Mouse (Mus musculus): ENCODE data around the gene Tmem141. TPM values are rescaled to one million over a fixed set of nuclear protein-coding genes. Genes with fewer than 3 reads are reported as not detected.

Gene Tmem141
- polyA plus RNA-seq, 1 experiment = 34.8 TPM

DNA sequence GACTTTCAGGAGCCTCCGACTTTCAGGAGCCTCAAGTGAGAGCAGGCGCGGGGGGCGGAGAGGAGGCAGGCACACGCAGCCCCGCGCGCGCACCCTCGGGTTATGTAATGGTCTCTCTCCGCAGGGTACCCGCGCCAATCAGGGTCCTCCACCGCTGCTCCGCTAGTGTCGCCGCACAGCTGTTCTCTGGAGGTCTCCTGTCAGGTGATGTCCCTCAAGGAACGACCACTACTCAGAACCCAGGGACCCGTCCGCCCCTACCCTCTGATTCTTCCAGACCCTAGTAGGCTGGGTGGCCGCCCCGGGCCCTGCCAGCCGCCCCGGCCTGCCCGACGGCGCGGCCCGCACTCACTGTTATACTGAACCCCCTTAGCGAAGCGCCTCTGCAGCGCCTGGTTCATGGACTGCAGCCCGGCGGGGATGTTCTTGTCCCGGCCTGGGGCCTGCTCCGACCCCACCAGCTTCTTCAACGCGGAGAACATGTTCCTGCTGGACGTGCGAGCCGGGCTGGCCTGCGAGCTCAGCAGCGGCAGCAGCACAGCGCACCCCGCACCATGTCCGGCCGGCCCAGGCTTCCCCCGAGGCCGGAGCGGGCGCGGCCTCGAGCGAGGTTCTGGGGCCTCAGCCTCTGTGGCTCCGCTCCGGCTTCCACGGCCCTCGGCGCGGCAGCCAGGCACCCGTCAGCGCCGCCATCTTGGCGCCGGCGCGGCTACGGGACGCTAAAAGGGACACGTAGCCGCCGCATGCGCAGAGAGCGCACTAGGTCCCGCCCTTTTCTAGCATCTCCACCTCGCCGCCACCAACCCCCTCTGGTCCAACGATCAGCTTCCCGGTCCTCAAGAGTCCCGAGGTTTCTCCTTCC is 13.8 kb downstream of the Tmem141 start, which contains the start of gene Rabl6:
Gene Rabl6, minus strand, starts transcription at position 761 of the 862 bp plus-strand sequence.
- TF ChIP-seq POLR2A (IDR thresholded peaks at IDR 0.05; ENCODE audit: borderline replicate concordance, extremely low read depth, insufficient read depth, insufficient read length, poor library complexity, severe bottlenecking) = peak; percentile 99
- no peak for TF ChIP-seq CTCF (IDR thresholded peaks at IDR 0.05; ENCODE audit: borderline replicate concordance, extremely low read depth, insufficient read depth, insufficient read length)

DNA sequence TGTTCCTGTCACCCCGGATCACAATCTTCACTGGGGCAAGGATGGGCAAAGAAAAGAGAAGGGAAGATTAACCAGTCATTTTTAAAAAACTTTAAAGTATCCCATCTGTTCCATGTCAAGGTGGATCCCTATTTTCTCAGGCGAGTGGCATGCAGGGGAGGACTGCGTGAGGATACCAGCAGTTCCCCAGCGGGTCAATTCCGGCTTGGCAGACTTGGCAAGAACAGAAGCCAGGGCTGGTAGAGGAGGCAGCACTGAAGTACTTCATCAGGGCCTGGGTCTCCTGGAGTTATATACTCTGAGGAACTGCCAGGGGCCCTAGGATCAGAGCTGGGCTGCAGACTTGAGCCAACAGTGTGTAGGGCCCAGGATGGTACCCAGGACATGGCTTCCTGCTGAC is 19.3 kb downstream of the Tmem141 start:
- no peak for DNase-seq (ENCODE audit: low read depth)

More for the DNA sequence above, 13.8 kb downstream of the Tmem141 start, which contains the start of gene Rabl6:
- DNase-seq (ENCODE audit: low read depth) = peak; percentile 95

GRCm38 (mm10) chr2:25600037-25600436 is 21.8 kb downstream of the Tmem141 start:
- no peak for DNase-seq (ENCODE audit: low read depth)
- TF ChIP-seq POLR2A (IDR thresholded peaks at IDR 0.05; ENCODE audit: borderline replicate concordance, extremely low read depth, insufficient read depth, insufficient read length, poor library complexity, severe bottlenecking) (no peak), CTCF (IDR thresholded peaks at IDR 0.05; ENCODE audit: borderline replicate concordance, extremely low read depth, insufficient read depth, insufficient read length) (no peak)

More for the DNA sequence above, 19.3 kb downstream of the Tmem141 start:
- TF ChIP-seq POLR2A (IDR thresholded peaks at IDR 0.05; ENCODE audit: borderline replicate concordance, extremely low read depth, insufficient read depth, insufficient read length, poor library complexity, severe bottlenecking) (no peak), CTCF (IDR thresholded peaks at IDR 0.05; ENCODE audit: borderline replicate concordance, extremely low read depth, insufficient read depth, insufficient read length) (no peak)

GRCm38 (mm10) chr2:25598749-25599148 is 23.1 kb downstream of the Tmem141 start:
- DNase-seq (ENCODE audit: low read depth) = no peak
- TF ChIP-seq CTCF (IDR thresholded peaks at IDR 0.05; ENCODE audit: borderline replicate concordance, extremely low read depth, insufficient read depth, insufficient read length) = no peak
- TF ChIP-seq POLR2A (IDR thresholded peaks at IDR 0.05; ENCODE audit: borderline replicate concordance, extremely low read depth, insufficient read depth, insufficient read length, poor library complexity, severe bottlenecking) = no peak

DNA sequence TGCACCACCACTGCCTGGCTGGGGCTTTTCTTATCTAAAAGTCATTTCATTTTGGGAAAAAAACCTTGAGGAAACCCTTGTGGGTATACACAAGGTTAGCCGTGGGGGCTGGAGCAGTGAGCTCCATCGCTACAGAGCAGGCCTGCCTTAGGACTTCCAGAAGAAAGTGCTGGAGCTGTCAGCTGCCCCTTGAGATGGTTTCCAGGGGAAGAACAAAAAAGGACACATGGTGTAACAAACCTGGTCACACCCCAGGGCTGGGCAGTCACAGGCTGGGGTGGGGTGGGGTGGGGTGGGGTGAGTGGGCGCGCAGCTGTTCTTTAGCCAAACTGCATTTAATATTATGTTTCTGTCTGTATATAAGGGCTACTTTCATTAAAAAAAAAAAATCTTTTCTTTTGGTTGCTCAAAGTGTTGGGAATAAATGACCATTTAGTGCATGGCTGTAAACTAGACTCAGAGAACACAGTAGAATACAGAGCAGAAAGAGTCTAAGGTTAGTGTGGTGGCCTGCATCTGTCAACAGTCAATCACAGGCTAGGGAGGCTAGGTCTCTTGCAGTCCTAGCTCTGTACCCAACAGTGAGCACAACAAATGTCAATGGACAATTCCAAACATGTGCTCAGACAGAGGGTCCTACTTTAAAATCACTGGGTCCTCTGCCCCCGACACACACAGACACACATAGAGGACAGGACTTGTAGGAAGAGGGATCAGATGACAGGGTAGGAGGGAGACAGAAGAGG is 24.9 kb downstream of the Tmem141 start:
- no peak for DNase-seq (ENCODE audit: low read depth)
- TF ChIP-seq CTCF (IDR thresholded peaks at IDR 0.05; ENCODE audit: borderline replicate concordance, extremely low read depth, insufficient read depth, insufficient read length) = no peak
- no peak for TF ChIP-seq POLR2A (IDR thresholded peaks at IDR 0.05; ENCODE audit: borderline replicate concordance, extremely low read depth, insufficient read depth, insufficient read length, poor library complexity, severe bottlenecking)

DNA sequence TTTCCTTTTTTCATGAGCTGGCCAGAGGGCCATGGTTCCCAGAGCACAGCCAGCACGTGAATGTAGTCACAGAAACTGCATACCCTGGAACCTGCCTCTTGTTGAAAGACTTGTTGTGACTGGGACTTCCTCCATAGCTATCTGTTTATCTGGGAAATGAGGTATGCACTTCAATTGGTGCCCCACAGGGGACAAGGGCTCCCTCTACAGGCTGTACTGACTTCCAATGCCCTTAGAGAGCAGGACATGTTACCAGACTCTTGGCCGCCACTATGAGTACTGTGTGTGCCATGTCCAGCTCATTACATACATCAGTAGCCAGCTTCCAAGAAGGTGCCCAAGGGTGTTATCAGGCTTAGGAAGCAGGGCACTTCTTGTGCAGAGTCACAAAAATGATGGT is 29.9 kb downstream of the Tmem141 start:
- DNase-seq (ENCODE audit: low read depth) = no peak
- TF ChIP-seq POLR2A (IDR thresholded peaks at IDR 0.05; ENCODE audit: borderline replicate concordance, extremely low read depth, insufficient read depth, insufficient read length, poor library complexity, severe bottlenecking) (no peak), CTCF (IDR thresholded peaks at IDR 0.05; ENCODE audit: borderline replicate concordance, extremely low read depth, insufficient read depth, insufficient read length) (peak; percentile 30; the same call in 1 of the 2 replicates)

GRCm38 (mm10) chr2:25588227-25588907 is 33.4 kb downstream of the Tmem141 start:
- TF ChIP-seq CTCF (IDR thresholded peaks at IDR 0.05; ENCODE audit: borderline replicate concordance, extremely low read depth, insufficient read depth, insufficient read length) (no peak), POLR2A (IDR thresholded peaks at IDR 0.05; ENCODE audit: borderline replicate concordance, extremely low read depth, insufficient read depth, insufficient read length, poor library complexity, severe bottlenecking) (no peak)

GRCm38 (mm10) chr2:25587290-25587689 is 34.5 kb downstream of the Tmem141 start:
- no peak for TF ChIP-seq CTCF (IDR thresholded peaks at IDR 0.05; ENCODE audit: borderline replicate concordance, extremely low read depth, insufficient read depth, insufficient read length)
- TF ChIP-seq POLR2A (IDR thresholded peaks at IDR 0.05; ENCODE audit: borderline replicate concordance, extremely low read depth, insufficient read depth, insufficient read length, poor library complexity, severe bottlenecking) = no peak
- no peak for DNase-seq (ENCODE audit: low read depth)

More at GRCm38 (mm10) chr2:25588227-25588907, 33.4 kb downstream of the Tmem141 start:
- no peak for DNase-seq (ENCODE audit: low read depth)

GRCm38 (mm10) chr2:25585601-25586000 is 36.2 kb downstream of the Tmem141 start:
- DNase-seq (ENCODE audit: low read depth) = no peak
- TF ChIP-seq POLR2A (IDR thresholded peaks at IDR 0.05; ENCODE audit: borderline replicate concordance, extremely low read depth, insufficient read depth, insufficient read length, poor library complexity, severe bottlenecking) (no peak), CTCF (IDR thresholded peaks at IDR 0.05; ENCODE audit: borderline replicate concordance, extremely low read depth, insufficient read depth, insufficient read length) (no peak)

DNA sequence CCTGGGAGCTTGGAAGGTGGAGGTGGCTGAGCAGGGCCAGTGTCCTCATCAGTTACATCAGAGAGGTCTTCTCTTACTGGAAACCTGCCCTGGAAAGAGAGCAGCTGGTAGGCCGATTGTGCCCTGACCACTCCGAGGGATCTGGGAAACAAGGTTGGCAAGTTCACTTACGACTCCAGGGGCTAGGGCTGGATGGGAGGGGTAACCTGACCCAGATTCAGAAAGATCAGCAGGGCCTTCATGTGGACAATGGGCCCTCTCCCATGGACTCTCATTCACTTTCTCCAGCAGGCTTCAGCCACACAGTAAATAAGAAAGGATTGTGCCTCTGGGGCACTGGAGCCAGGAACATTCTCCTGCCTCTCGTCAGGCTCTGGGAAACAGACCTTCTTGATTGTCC is 36.9 kb downstream of the Tmem141 start:
- no peak for DNase-seq (ENCODE audit: low read depth)
- no peak for TF ChIP-seq POLR2A (IDR thresholded peaks at IDR 0.05; ENCODE audit: borderline replicate concordance, extremely low read depth, insufficient read depth, insufficient read length, poor library complexity, severe bottlenecking)
- TF ChIP-seq CTCF (IDR thresholded peaks at IDR 0.05; ENCODE audit: borderline replicate concordance, extremely low read depth, insufficient read depth, insufficient read length) = no peak

DNA sequence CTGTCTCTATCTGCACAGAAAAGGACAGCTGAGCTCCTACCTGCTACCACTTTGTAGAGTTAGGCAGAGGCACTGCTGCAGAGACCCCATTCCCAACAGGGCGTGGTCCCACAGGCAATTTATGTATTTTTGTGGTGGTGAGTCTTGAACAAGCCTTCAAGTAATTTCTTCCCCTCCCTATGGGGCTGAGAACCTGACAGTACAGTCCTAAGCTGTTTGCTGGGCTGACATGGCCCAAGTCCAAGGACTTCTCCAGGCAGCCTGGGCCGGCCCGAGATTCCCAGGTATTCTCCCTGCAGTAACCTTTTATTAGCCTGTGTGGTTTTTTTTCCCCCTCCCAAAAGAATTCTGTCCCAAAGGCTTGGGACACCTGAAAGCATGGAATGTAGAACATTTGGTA is 37.7 kb downstream of the Tmem141 start:
- TF ChIP-seq CTCF (IDR thresholded peaks at IDR 0.05; ENCODE audit: borderline replicate concordance, extremely low read depth, insufficient read depth, insufficient read length) (no peak), POLR2A (IDR thresholded peaks at IDR 0.05; ENCODE audit: borderline replicate concordance, extremely low read depth, insufficient read depth, insufficient read length, poor library complexity, severe bottlenecking) (no peak)
- no peak for DNase-seq (ENCODE audit: low read depth)
